Mouse (Mus musculus): ENCODE results near the gene Ms4a4d.

DNA sequence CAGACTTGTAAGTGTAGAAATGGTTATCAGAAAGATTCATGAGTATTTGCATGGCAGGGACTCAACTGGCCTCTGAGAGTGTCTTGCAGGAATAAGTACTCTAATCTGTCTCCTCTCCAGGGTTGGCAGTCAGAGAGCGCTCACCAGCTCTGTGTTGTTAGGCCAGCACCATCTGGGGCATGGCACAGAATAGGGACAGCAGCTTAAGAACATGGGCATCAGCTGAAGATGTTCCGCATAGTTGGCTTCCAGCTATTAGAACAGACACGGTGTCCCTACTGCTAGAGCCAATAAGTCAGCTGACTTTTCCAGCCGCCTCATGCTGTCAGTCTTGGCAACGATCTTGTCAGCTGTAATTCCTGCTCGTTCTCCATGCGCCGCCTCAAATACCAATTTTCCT lies 38.4 kb downstream of the Ms4a4d start:
- TF ChIP-seq CTCF (IDR thresholded peaks at IDR 0.05; ENCODE audit: low read depth, low read length), result no peak
- no peak for TF ChIP-seq POLR2A (IDR thresholded peaks at IDR 0.05; ENCODE audit: insufficient read depth, low read length)
- TF ChIP-seq EP300 (IDR thresholded peaks at IDR 0.05; ENCODE audit: insufficient read depth, low read depth, low read length), result no peak

All from ES-Bruce4 (cell line).